Mouse (Mus musculus) layer of hippocampus, postnatal 10 days (tissue): ENCODE measurements at regions not wholly inside any gene's neighbourhood (a gene's known extent, or its start where the extent isn't known, plus 50 kb on each side); places are given as distances from the start of the nearest gene placed in this dataset.

Source experiments
- DNase-seq, 2 experiments: peaks; one replicate each; pipeline ENCODE4 v3.0.0; 2021; ENCODE audit warnings: low spot score in 2 of 2

GRCm38 (mm10) chr3:60138319-60138718 lies 56.6 kb downstream of the Sucnr1 start:
- DNase-seq = no peak

- DNase-seq = no peak
Observed at GRCm38 (mm10) chr3:60159865-60160264, 78.2 kb downstream of the Sucnr1 start.

GRCm38 (mm10) chr3:60167633-60168032 lies 86.0 kb downstream of the Sucnr1 start:
- DNase-seq = no peak

- no peak for DNase-seq
Observed at GRCm38 (mm10) chr3:60168135-60168926, 86.7 kb downstream of the Sucnr1 start.

- DNase-seq = no peak
Observed at GRCm38 (mm10) chr3:60169606-60170005, 87.9 kb downstream of the Sucnr1 start.

- DNase-seq = no peak
Observed at GRCm38 (mm10) chr3:60184481-60184880, 102.8 kb downstream of the Sucnr1 start.

GRCm38 (mm10) chr3:60196031-60196430 lies 114.4 kb downstream of the Sucnr1 start:
- DNase-seq = no peak

- no peak for DNase-seq
Observed at GRCm38 (mm10) chr3:60207936-60208335, 126.3 kb downstream of the Sucnr1 start.

GRCm38 (mm10) chr3:60218938-60219337 lies 137.3 kb downstream of the Sucnr1 start:
- DNase-seq = no peak

GRCm38 (mm10) chr3:60240664-60241063 lies 159.0 kb downstream of the Sucnr1 start:
- no peak for DNase-seq

- no peak for DNase-seq
Observed at GRCm38 (mm10) chr3:60266666-60267415, 185.2 kb downstream of the Sucnr1 start.

GRCm38 (mm10) chr3:60267416-60268174 lies 185.9 kb downstream of the Sucnr1 start:
- DNase-seq = no peak

GRCm38 (mm10) chr3:60270463-60270862 lies 188.8 kb downstream of the Sucnr1 start:
- no peak for DNase-seq

GRCm38 (mm10) chr3:60273744-60274143 lies 192.1 kb downstream of the Sucnr1 start:
- DNase-seq = no peak

- DNase-seq = no peak
Observed at GRCm38 (mm10) chr3:60275249-60275838, 193.7 kb downstream of the Sucnr1 start.

GRCm38 (mm10) chr3:60277791-60278190 lies 194.8 kb upstream of the Mbnl1 start:
- no peak for DNase-seq

GRCm38 (mm10) chr3:60281229-60281628 lies 191.4 kb upstream of the Mbnl1 start:
- DNase-seq = no peak

GRCm38 (mm10) chr3:60281959-60282495 lies 190.6 kb upstream of the Mbnl1 start:
- DNase-seq = no peak

GRCm38 (mm10) chr3:60292142-60292541 lies 180.5 kb upstream of the Mbnl1 start:
- DNase-seq = no peak

GRCm38 (mm10) chr3:60292940-60293339 lies 179.7 kb upstream of the Mbnl1 start:
- no peak for DNase-seq

GRCm38 (mm10) chr3:60305399-60305798 lies 167.2 kb upstream of the Mbnl1 start:
- DNase-seq = no peak
